Mouse (Mus musculus) adrenal gland, postnatal 25 days (tissue): Measurements from ENCODE around the gene Ptgdr. TPM values are rescaled to one million over a fixed set of nuclear protein-coding genes. Genes with fewer than 3 reads are reported as not detected.

Source experiments
- total RNA-seq: library from RNA; stranded (reverse); gene quantifications from 2 replicates; pipeline ENCODE4 v1.2.3, GENCODE M21; 2021

Ptgdr gene
- total RNA-seq, 1 experiment from 2014 or later, result not detected

Other genes with a start within 250 kb of the Ptgdr start
- not detected in 2 replicates for gene Gm5624, start 231.4 kb downstream of the Ptgdr start, total RNA-seq
- not detected in 2 replicates for gene Gm8257, start 152.9 kb downstream of the Ptgdr start, total RNA-seq
- gene Gm8267, start 109.0 kb downstream of the Ptgdr start, total RNA-seq, result not detected in 2 replicates
- 0.38 and 0.49 TPM in 2 replicates for gene Ptger2, start 128.8 kb upstream of the Ptgdr start, total RNA-seq